Mouse (Mus musculus) left cerebral cortex, postnatal 10 days (tissue): ENCODE results near the gene Atg14. TPM values are rescaled to one million over a fixed set of nuclear protein-coding genes. Genes with fewer than 3 reads are reported as not detected.
"Not testable (repeated sequence)": the region's sequence is repeated elsewhere in the genome, so short reads cannot be mapped to it uniquely, and the experiment has no call there.

Experiments used
- DNase-seq, 2 experiments: peaks; one replicate each; pipeline ENCODE4 v3.0.0; 2021 to 2022; ENCODE audit warnings: low spot score in 2 of 2, mixed read lengths in 1 of 2; ENCODE audit errors: extremely low spot score in 1 of 2
- intact Hi-C: fragments of 180-260 bp; cut with DNase I; formaldehyde crosslinking; loops from one replicate; pipeline ENCODE4 v1.15.1; 2025
- total RNA-seq, 2 experiments: library from RNA; stranded (reverse); gene quantifications; 2 replicates each; pipeline ENCODE4 v1.2.3; 2021

Gene Atg14
- total RNA-seq, 2 experiments from 2014 or later = 13.0 to 13.8 TPM

DNA sequence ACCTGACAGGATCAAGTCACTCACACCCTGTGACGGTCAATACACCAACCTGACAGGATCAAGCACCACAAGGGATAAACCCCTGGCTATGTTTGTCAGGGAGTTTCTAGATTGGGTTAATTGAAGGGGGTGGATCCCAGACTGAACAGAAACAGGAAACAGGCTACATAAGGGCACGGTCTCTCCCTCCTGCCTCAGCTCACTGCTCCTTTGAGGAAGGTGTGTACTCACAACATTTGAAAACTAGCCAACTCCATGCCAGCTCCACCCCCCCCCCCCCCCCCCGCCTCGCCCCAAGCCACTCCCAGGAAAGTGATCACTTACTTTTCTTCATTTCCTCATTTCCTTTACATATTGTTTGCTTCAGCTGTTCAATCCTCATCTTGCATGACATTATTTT, 16.2 kb downstream of the Atg14 start:
- no peak for DNase-seq

DNA sequence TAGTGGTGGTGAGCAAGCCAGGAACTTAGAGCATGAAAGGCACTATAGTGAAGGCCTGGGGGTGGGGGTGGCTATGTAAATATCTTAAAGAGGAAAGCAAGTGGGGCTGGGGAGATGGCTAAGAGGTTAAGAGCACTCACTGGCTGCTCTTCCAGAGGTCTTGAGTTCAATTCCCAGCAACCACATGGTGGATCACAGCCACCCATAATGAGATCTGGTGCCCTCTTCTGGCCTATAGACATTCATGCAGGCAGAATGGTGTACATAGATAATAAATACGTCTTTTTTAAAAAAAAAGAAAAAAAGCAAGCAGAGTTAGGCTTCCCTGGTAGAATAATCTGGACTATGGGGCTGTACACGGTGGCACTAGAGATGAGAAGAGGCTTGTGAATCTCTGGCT, 17.1 kb downstream of the Atg14 start:
- DNase-seq = no peak
- intact Hi-C loops = no loop called here

More for the DNA sequence above, 16.2 kb downstream of the Atg14 start:
- intact Hi-C loops = no loop called here

DNA sequence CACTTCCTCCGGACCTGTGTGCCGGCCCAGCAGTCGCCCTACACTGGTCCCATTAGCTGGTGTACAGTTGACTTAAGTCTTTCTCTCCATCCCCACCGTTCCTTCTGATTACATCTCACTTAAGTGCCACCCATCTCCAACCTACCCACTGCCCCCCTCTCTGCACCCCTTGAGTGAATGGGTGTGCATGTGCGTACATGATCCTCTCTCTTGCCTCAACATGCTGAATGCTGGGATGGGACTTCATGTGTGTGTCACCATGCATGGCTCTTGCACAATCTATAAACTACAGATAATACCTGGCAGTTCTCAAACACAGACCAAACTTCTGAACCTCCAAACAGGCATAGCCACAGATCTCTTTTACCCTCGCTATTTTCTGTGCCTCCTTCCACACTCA, 18.8 kb downstream of the Atg14 start:
- intact Hi-C loops = no loop called here
- DNase-seq = no peak

- intact Hi-C loops = no loop called here
- DNase-seq = no peak
These were observed 25.6 kb downstream of the Atg14 start for GRCm38 (mm10) chr14:47544877-47545276.

DNA sequence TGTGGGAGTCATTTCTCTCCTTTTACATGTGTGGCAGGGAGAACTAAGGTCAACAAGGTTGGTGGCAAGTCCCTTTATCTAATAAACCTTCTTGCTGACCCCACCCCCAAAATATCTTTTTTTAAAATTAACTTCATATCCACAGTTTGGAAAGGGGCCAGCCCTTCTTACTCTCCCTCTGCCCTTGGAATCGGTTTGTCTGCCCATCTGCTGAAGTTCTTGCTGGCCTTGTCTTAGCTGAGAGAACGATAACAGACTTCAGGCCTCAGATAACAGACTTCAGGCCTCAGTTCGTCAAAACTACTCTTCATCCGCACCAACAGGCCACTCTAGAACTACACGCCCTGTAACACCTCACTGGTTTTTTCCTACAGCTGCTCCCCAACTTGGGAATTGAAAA, 26.2 kb downstream of the Atg14 start:
- intact Hi-C loops = no loop called here
- no peak for DNase-seq

DNA sequence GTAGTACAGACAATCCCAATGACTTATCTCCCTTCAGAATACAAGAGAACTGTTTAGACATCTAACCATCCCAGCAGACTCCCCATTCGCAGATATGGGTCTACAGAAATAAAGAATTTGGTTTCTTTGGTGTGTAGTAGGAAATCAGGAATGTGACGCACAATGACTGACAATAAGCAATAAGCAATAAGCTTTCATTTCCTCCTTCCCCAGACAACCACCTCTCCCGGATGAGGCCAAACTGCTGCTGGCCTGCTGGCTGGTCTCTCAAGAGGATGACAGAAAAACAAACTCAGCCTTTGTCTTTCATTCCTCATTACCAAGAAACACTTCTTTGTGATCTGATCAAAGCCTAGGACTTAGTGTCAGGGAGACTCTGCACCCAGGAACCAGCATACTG, 28.2 kb downstream of the Atg14 start:
- DNase-seq = no peak
- intact Hi-C loops = no loop called here

DNA sequence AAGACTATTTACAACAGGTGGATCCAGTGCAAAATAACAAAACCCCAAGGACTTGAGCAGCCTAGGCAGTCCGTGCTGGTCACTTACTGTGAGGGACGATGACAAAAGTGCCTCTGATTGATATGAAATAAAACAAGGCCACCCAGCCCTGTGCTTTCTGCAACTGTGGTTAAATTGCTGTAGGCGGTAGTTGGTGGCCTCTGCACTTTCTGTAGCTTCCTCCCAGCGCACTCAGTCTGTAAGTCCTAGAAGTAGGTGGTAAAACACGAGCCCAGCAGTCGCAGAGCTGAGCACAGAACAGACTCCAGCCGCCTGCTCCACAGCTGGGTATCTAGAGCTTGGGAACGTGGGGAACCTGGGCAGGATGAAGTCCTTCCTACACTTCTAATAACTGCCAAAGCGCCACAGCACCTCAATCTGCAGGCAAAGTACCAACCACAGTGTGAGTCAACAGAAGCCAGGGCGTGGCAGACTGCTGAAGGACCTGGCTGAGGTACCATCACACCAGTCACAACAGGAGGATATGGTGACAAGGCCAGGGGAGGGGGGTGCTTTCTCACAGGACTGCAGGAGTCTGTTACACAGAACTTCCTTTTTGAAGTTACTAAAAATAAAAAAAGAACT, 29.0 kb downstream of the Atg14 start:
- no peak for DNase-seq
- intact Hi-C loops = no loop called here

GRCm38 (mm10) chr14:47535096-47535495, 35.4 kb downstream of the Atg14 start:
- no peak for DNase-seq
- intact Hi-C loops = loop anchor here (10.0 kb wide), 1 partner anchor 200 kb away; no protein-coding TSS in a partner anchor

DNA sequence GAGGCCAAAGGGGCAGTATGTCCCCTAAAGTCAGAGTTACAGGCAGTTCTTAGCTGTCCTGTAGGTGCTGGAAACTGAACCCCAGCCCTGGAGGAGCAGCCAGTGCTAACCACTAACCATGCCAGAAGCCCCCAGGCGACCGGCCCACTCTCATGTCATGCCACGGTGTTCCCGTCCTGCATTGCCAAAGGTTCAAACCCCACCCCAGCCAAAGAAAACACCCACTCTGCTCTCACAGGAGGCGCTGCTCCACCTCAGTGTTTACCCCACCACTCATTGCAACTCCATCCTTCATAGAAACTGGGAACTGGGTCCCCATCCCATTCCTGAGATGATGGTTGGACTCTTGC, 36.3 kb downstream of the Atg14 start:
- no peak for DNase-seq
- intact Hi-C loops = loop anchor here (10.0 kb wide), 1 partner anchor 199 kb away; no protein-coding TSS in a partner anchor

- intact Hi-C loops = loop anchor here (10.0 kb wide), 1 partner anchor 199 kb away; no protein-coding TSS in a partner anchor
- peak; percentile 41 to 53 for DNase-seq
These were observed 36.9 kb downstream of the Atg14 start for GRCm38 (mm10) chr14:47533365-47534175.

DNA sequence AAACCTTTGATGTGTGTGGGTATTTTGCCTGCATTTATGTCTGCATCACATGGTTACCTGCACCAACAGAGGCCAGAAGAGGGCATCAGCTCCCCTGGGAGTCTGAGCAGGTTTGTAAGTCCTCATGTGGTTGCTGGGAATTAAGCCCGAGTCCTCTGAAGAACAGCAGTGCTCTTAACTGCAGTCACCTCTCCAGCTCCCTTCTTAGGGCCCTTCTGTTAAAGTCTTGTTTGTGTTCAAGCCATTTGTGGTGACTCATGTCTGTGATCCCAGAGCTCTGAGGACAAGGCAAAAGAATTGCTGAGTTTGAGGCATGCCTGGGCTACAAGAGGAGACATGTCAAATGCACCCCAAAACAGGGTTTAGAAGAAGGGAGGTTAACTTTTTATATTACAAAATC, 38.0 kb downstream of the Atg14 start:
- intact Hi-C loops = loop anchor here (10.0 kb wide), 1 partner anchor 198 kb away; no protein-coding TSS in a partner anchor
- DNase-seq = no peak

DNA sequence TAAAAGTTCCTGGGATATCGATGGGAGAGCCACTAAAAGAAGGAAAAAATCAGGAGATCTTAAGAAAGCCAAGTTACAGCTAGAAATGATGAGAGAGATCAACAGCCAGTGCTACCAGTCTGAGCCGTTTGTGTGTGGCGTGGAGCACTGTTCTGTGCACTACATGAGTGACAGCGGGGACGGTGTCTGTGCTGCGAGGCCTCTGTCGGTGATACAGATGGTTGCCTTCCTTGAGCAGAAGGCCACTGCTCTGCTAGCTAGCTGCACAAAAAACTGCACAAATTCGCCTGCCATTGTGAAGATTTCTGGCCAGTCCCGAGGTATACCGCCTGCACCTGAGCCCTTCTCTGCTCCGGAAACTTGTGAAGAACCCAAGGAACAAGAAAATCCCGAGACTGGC, 40.9 kb downstream of the Atg14 start:
- intact Hi-C loops = loop anchor here (5.0 kb wide), 1 partner anchor 57 kb away; no protein-coding TSS in a partner anchor
- DNase-seq = not testable (repeated sequence)

GRCm38 (mm10) chr14:47529019-47529418, 41.4 kb downstream of the Atg14 start:
- DNase-seq = peak; percentile 55 to 65
- intact Hi-C loops = loop anchor here (5.0 kb wide), 1 partner anchor 57 kb away; no protein-coding TSS in a partner anchor

DNA sequence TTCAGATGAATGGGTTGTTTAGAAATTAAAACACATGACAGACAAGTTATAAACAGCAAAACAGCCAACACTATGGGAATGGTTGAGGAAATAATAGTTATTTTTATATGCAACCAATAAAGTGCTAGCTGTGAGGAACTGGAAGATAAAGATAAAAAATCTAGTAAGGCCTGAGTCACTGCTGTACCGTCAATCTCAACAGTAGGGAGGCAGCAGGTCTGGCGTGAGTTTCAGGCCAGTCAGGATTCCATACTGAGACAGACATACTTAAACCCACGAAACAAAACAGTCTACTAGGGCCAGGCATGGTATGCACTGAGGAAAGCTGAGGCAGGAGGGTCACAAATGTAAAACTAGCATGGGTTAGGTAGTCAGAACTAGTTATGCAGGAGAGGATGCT, 42.2 kb downstream of the Atg14 start:
- DNase-seq = no peak
- intact Hi-C loops = loop anchor here (5.0 kb wide), 1 partner anchor 56 kb away; no protein-coding TSS in a partner anchor

GRCm38 (mm10) chr14:47527833-47528232, 42.6 kb downstream of the Atg14 start:
- intact Hi-C loops = loop anchor here (5.0 kb wide), 1 partner anchor 56 kb away; no protein-coding TSS in a partner anchor
- no peak for DNase-seq

GRCm38 (mm10) chr14:47525861-47526260, 44.6 kb downstream of the Atg14 start:
- intact Hi-C loops = loop anchor here (5.0 kb wide), 1 partner anchor 54 kb away; no protein-coding TSS in a partner anchor
- DNase-seq = no peak

DNA sequence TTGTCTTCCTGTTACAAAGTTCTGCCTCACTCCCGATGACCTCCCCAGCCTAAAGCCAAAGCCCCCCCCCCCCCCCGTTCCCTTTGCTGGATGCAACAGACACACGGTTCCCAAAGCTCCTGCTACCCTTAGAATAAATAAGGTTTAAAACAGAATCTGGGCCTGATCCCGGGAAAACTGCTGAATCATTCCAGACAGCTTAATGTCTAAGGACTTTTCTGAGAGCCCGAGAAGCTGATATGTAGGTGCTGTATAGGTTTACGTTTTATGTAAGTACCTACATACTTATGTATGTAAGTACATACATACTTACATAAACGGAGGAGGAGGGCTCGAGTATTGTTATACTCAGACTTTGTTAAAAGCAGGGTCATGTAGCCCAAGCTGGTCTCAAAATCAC, 45.1 kb downstream of the Atg14 start:
- DNase-seq = no peak
- intact Hi-C loops = loop anchor here (5.0 kb wide), 1 partner anchor 53 kb away; no protein-coding TSS in a partner anchor

DNA sequence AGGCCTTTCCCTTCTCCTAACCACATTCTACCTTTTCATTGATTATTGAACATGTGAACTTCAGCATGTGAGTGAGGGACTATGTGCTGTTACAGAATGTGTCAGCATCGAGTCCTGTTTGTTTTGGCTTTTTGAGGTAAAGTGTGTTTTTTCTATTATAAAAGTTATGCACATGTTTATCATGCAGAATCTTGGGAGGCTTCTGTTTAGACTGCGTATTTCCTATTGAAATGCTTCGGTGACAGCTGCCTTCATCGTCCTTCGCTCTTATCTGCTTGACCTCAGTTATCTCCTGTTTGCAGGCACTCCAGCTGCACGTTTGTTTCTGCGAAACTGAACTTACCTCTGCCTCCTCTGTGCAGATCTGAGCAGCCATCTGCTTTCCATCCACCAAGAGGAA, 48.1 kb downstream of the Atg14 start:
- DNase-seq = no peak
- intact Hi-C loops = no loop called here

DNA sequence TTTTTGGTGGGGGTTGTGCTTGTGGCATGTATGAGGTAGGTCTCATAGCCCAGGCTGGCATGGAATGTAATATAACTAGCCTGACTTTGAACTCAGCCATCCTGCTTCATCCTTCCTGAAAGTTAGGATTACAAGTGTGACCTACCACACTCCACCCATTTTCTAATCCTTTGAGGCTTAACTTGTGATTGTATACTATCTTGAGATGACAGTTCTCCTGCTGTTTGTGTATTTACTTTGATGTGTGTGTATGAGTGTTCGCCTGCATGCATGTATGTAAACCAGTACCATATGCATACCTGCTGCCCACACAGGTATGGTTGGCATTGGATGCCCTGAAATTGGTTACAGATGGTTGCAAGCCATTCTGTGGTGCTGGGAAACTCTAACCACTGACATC, 48.8 kb downstream of the Atg14 start:
- intact Hi-C loops = no loop called here
- DNase-seq = no peak
